Mouse (Mus musculus) stomach, postnatal 0 days (tissue): ENCODE measurements around the gene Mdga1.

Experiments
- CTCF ChIP-seq: IDR thresholded peaks from 2 replicates; pipeline ENCODE4 v1.5.1; 2016; ENCODE audit warnings: antibody characterized with exemption, low read depth, mild to moderate bottlenecking, moderate library complexity
- EP300 ChIP-seq: optimal IDR thresholded peaks from 2 replicates; pipeline ENCODE3; 2016; ENCODE audit warnings: antibody characterized with exemption

DNA sequence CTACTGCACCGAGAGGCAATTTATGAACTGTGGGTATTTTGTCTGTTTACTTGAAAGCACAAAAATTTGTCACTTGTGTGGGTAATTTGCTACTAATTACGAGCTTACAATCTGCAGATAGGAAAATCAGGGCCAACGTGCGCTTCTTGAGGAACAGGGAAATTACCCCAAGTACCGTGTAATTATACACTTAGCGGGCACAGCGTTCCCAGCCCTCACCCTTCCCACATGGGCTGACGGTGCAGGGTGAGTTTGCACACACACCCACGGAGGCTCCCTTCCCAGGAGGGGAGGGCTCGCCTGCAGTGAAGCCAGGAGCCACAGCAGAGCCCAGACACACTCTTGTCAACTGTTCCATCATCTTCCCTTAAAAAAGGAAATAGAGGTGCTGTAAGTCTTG, 54.1 kb downstream of the Mdga1 start:
- TF ChIP-seq EP300: no peak
- TF ChIP-seq CTCF: no peak
